Mouse (Mus musculus) kidney, adult 2 months (tissue): ENCODE data around the gene Tdrkh. TPM values are rescaled to one million over a fixed set of nuclear protein-coding genes. Genes with fewer than 3 reads are reported as not detected.

Experiments used
- DNase-seq: peaks from one replicate; pipeline ENCODE4 v3.0.0; 2021
- H3K27ac ChIP-seq: fragments of 200-500 bp; 2 replicates; pipeline ENCODE4 v1.5.1; 2012; ENCODE audit warnings: low read depth, low read length, control low read depth, inconsistent platforms; ENCODE audit not compliant: insufficient read depth
- H3K27me3 ChIP-seq: fragments of 200-500 bp; replicated peaks from 2 replicates; pipeline ENCODE4 v1.6.1; 2012; ENCODE audit warnings: mild to moderate bottlenecking, moderate library complexity, low read length, inconsistent platforms; ENCODE audit not compliant: control insufficient read depth, insufficient read depth
- H3K36me3 ChIP-seq: fragments of 200-500 bp; 2 replicates; pipeline ENCODE4 v1.6.1; 2012; ENCODE audit warnings: mild to moderate bottlenecking, moderate library complexity, low read length, inconsistent platforms; ENCODE audit not compliant: control insufficient read depth, insufficient read depth
- H3K4me1 ChIP-seq: fragments of 200-500 bp; 2 replicates; pipeline ENCODE4 v1.6.1; 2011; ENCODE audit warnings: low read length; ENCODE audit not compliant: control insufficient read depth, insufficient read depth
- H3K4me3 ChIP-seq: fragments of 200-500 bp; 2 replicates; pipeline ENCODE4 v1.5.1; 2011; ENCODE audit warnings: mild to moderate bottlenecking, low read depth, low read length, control low read depth; ENCODE audit not compliant: insufficient read depth
- CTCF ChIP-seq: fragments of 200-500 bp; conservative IDR thresholded peaks from 2 replicates; pipeline ENCODE4 v1.5.1; 2011; ENCODE audit warnings: low read depth, mild to moderate bottlenecking, control low read depth, low read length, moderate library complexity, mixed read lengths; ENCODE audit not compliant: insufficient read depth, insufficient read length
- POLR2A ChIP-seq: fragments of 200-500 bp; IDR thresholded peaks from one replicate; pipeline ENCODE4 v1.6.1; 2011; ENCODE audit warnings: low read depth, low read length, control low read depth
- WGBS: fragments of 180-500 bp; shearing (Covaris S2); methylation state at CpG from one replicate; pipeline ENCODE4 v1.1.7; 2018; 5-methylcytosine and 5-hydroxymethylcytosine counted together
- polyA plus RNA-seq: library from polyadenylated mRNA; depleted of rRNA; stranded (reverse); fragments of >200 nt; gene quantifications from 2 replicates; pipeline ENCODE4 v1.2.3, GENCODE M21; 2012

Tdrkh gene
- polyA plus RNA-seq, 1 experiment = 0.75 TPM

GRCm38 (mm10) chr3:94377028-94377923 is 35.8 kb upstream of the Tdrkh start:
- Histone ChIP-seq H3K4me3 (no peak overlapping the region), H3K27ac (no peak overlapping the region), H3K27me3 (no peaks in the 10 kb centered on the region), H3K4me1 (peaks cover 9% of the 10 kb centered on the region), H3K36me3 (no peaks in the 10 kb centered on the region)
- 46% methylated on average over 13 of the region's 13 CpGs for WGBS
- DNase-seq = no peak
- no peak for TF ChIP-seq CTCF
- no peak for TF ChIP-seq POLR2A

GRCm38 (mm10) chr3:94379831-94380510 is 33.1 kb upstream of the Tdrkh start:
- H3K27me3 ChIP-seq = no peaks in the 10 kb centered on the region
- H3K27ac ChIP-seq = no peak overlapping the region
- DNase-seq = no peak
- TF ChIP-seq CTCF (no peak), POLR2A (no peak)
- H3K4me3 ChIP-seq = no peak overlapping the region
- whole genome bisulfite sequencing = 50% methylated on average over 9 of the region's 9 CpGs
- no peaks in the 10 kb centered on the region for H3K36me3 ChIP-seq
- peaks cover under 1% of the 10 kb centered on the region; the same call in 1 of the 2 replicates for H3K4me1 ChIP-seq

GRCm38 (mm10) chr3:94382308-94382707 is 30.8 kb upstream of the Tdrkh start:
- Histone ChIP-seq H3K27me3 (no peaks in the 10 kb centered on the region), H3K4me3 (no peak overlapping the region), H3K36me3 (no peaks in the 10 kb centered on the region; the same call in 1 of the 2 replicates), H3K4me1 (no peaks in the 10 kb centered on the region), H3K27ac (no peak overlapping the region)
- 72% methylated on average over 5 of the region's 5 CpGs for WGBS
- TF ChIP-seq CTCF = no peak
- TF ChIP-seq POLR2A = no peak
- DNase-seq = no peak

- no peak overlapping the region for H3K4me3 ChIP-seq
- DNase-seq = peak; percentile 50
- WGBS = 54% methylated on average over 3 of the region's 3 CpGs
- H3K27ac ChIP-seq = no peak overlapping the region
- no peaks in the 10 kb centered on the region; the same call in 1 of the 2 replicates for H3K36me3 ChIP-seq
- H3K27me3 ChIP-seq = no peaks in the 10 kb centered on the region
- TF ChIP-seq CTCF (no peak), POLR2A (no peak)
- no peaks in the 10 kb centered on the region for H3K4me1 ChIP-seq
Measured at GRCm38 (mm10) chr3:94383476-94383875, 29.6 kb upstream of the Tdrkh start.

GRCm38 (mm10) chr3:94386671-94387070 is 26.4 kb upstream of the Tdrkh start:
- Histone ChIP-seq H3K4me1 (no peaks in the 10 kb centered on the region), H3K27ac (no peak overlapping the region), H3K4me3 (no peak overlapping the region), H3K27me3 (no peaks in the 10 kb centered on the region), H3K36me3 (no peaks in the 10 kb centered on the region; the same call in 1 of the 2 replicates)
- no peak for DNase-seq
- TF ChIP-seq CTCF (no peak), POLR2A (no peak)
- WGBS = 72% methylated on average over 4 of the region's 4 CpGs

GRCm38 (mm10) chr3:94387391-94387790 is 25.7 kb upstream of the Tdrkh start:
- TF ChIP-seq POLR2A (no peak), CTCF (no peak)
- 89% methylated on average over 10 of the region's 10 CpGs for WGBS
- no peaks in the 10 kb centered on the region; the same call in 1 of the 2 replicates for H3K36me3 ChIP-seq
- no peak for DNase-seq
- H3K4me1 ChIP-seq = no peaks in the 10 kb centered on the region
- no peaks in the 10 kb centered on the region for H3K27me3 ChIP-seq
- H3K4me3 ChIP-seq = no peak overlapping the region
- no peak overlapping the region for H3K27ac ChIP-seq

- Histone ChIP-seq H3K4me3 (no peak overlapping the region), H3K27ac (no peak overlapping the region), H3K36me3 (no peaks in the 10 kb centered on the region; the same call in 1 of the 2 replicates), H3K4me1 (no peaks in the 10 kb centered on the region), H3K27me3 (no peaks in the 10 kb centered on the region)
- TF ChIP-seq POLR2A = no peak
- no peak for TF ChIP-seq CTCF
- 69% methylated on average over 5 of the region's 5 CpGs for WGBS
- no peak for DNase-seq
Measured at GRCm38 (mm10) chr3:94388047-94388446, 25.0 kb upstream of the Tdrkh start.
